Mouse (Mus musculus): ENCODE measurements around the gene Lefty2.

GRCm38 (mm10) chr1:180848511-180849241 is 44.2 kb upstream of the Lefty2 start:
- TF ChIP-seq EP300 (IDR thresholded peaks at IDR 0.05) (no peak; the same call in none of the 2 replicates), CTCF (IDR thresholded peaks at IDR 0.05) (no peak)
